Mouse (Mus musculus) lung, postnatal 25 days (tissue): ENCODE data around the gene Rarres2.

Source experiments
- DNase-seq: peaks from one replicate; pipeline ENCODE4 v3.0.0; 2022; ENCODE audit warnings: low spot score

Rarres2 gene

DNA sequence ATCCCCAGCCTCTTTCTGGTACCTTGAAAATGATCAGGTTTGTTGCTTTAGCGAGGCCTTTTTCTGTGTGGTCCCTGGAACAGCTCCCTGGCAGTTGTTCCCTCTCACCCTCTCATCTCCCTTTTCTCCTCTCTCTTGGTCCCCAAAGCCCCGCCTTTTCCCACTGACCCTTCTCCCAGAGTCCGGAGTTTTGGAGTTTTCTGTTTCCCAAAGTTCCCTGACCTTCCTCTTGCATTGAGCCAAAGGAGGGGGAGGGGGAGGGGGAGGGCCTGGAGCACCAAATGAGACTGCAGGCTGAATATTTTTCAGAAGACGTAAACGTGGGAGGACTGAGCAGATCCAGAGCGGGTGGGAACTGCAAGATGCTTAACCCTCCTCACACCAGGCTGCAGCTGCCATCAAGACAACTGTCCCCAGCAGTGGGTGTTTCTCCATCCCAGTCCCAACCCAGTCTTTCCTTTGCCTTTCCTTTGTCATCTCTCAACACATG is at the start of gene Rarres2:
Gene Rarres2, minus strand, starts transcription at position 218 of the 490 bp plus-strand sequence.
- DNase-seq: peak; percentile 64

DNA sequence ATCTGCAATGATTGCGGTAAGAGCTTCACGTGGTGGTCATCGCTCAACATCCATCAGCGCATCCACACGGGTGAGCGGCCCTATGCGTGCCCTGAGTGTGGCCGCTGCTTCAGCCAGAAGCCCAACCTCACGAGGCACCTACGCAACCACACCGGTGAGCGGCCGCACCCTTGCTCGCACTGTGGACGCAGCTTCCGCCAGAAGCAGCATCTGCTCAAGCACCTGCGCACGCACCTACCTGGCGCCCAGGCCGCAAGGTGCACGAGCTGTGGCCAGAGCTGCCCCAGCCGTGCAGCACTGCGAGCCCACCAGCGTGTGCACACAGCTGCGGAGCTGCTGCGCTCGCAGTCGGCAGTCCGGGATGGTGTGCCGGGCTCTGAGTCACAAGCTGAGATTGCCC is 47.4 kb upstream of the Rarres2 start:
- no peak for DNase-seq

- DNase-seq: no peak
Observed at GRCm38 (mm10) chr6:48614756-48615155, 42.2 kb upstream of the Rarres2 start.

GRCm38 (mm10) chr6:48613464-48613863 is 40.9 kb upstream of the Rarres2 start:
- no peak for DNase-seq

DNA sequence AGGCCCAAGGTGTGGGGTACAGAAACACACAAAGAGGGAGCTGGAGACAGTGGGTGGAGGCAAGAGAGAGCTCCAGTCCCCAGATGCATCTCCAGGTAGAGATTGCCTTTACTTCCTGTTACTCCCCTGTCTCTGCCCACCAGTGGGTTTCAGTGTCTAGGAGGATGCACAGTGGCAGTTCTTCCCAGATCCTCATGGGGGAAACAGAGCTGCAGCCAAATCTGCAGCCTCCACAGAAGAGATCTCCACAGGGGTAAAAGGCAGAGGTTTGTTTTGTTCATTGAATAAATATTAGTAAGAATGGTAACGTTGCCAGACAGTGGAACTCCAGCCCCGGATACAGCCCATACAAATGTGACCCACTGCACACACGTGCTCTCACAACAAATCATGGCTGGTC is 38.1 kb upstream of the Rarres2 start:
- DNase-seq: no peak

- DNase-seq: no peak
Observed at GRCm38 (mm10) chr6:48609512-48609911, 36.9 kb upstream of the Rarres2 start.

DNA sequence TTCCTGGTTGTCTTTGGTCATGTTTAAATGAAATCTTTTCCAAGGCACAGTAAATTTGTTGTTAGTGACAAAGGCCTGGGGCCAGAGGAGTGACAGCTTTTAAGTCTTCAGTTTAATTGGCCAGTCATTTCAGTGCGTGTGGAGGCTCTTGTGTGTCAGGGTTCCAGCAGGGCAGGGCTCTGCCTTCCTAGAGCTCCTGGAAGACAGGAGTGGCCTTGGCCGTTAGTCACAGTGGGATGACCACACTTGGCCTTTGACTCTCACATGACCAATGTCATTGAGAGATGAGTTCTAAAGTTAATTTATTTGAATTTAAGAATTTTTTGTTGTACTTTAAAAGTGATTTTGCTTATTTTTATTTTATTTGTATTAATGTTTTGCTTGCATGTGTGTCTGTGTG is 35.5 kb upstream of the Rarres2 start:
- DNase-seq: no peak

DNA sequence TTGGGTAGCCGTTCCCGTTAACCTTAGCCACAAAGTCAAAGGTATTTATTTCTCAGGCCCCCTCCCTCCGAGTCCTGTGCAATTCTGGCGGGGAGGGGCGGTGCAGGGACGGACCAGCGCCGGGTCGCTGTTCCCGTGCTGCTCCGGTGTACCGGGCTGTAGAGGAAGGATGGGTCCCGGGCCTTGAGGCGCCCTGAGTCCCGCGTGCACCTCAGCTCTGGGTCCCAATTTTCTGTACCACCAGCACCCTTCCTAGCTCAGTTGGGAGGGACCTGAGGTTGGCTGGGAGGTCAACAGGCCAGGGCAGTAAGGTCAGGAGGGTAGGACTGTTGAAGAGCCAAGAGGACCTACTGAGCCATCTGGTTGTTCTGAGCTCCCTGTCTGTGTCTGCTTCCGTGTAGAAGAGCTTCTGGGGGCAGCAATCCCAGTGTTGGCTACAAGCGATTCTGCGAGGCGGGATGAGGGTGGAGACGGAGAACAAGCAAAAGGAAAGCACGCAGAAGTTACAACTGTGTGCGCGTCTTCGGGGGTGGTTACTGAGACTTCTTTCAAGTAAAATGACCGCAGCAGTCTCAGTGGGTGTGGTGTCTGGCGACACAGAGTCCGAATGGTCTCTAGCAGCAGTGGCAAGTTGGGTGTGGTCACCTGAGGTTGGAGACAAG is 29.6 kb upstream of the Rarres2 start:
- peak; percentile 15 for DNase-seq

DNA sequence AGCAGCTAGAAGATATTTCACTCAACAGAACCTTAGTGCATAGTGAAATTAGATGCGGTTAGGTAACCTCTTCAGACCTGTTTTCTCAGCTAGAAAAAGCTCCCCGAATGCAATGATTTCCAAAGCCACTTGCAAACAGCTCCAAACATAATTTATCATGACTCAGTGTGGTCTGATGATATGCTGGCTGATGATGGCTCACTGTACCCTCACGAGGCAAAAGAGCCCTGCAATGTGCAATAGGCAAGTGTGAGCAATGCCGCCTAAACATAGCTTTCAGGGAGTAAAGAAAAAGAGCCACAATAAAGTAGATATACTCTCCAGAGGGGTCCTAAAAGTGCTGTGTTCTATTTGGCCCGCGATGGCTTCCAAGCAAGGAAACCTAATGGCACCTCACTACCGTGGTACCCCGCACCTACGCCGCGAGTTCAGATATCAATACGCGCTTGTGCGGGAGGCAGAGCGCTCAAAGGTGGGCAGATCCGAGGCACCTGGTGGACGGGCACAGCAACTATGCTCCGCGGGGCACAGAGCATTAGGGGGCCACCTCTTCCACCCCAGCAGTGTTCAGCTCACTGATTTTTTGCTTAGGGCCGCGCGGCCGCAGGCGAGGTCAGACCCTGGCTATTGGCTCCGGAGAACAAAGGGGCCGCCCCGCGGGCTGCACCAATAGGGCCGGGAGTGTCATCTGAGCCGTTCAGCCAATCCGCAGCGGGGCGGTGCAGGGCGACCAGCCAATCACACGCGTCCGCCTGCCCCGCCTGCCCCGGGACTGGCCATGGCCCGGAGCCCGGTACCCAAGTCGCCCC is 28.9 kb upstream of the Rarres2 start, which contains the start of gene Zfp775:
Gene Zfp775, plus strand, starts transcription at position 793 of the 809 bp plus-strand sequence.
- DNase-seq: peak; percentile 97

- DNase-seq: no peak
Observed at GRCm38 (mm10) chr6:48600594-48600993, 28.0 kb upstream of the Rarres2 start.

DNA sequence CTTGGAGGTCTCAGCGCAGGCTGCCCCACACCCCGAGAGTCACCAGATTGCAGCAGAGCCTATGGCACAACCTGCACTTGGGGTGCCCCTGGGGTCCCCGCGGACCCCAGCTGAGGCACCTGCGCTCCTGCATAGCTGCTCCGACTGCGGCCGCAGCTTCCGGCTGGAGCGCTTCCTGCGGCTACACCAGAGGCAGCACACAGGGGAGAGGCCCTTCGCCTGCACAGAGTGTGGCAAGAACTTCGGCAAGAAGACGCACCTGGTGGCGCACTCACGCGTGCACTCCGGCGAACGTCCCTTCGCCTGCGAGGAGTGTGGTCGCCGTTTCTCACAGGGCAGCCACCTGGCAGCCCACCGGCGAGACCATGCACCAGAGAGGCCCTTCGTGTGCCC is 24.6 kb upstream of the Rarres2 start:
- no peak for DNase-seq

- no peak for DNase-seq
Observed at GRCm38 (mm10) chr6:48596545-48597232, 24.1 kb upstream of the Rarres2 start.

DNA sequence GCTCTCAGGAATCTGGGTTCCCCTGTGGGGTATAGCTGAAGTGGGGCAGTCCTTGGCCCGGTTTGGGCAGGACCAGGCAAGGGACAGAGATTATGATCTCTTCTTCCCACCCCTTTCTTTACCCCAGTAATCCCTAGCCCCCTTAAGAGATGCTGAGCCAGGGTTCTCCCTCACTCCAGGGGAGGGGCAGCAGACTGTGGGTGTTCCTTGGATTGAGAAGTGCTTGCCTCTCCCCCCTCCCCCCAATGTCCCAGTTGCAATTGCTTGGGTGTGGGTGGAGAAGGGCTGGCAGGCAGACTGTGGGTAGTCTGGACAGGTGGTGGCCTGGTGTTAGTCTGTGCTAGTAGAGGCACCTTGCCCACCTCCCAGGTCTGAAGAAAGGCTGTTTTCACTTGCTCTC is 22.7 kb upstream of the Rarres2 start:
- DNase-seq: no peak

GRCm38 (mm10) chr6:48594043-48594738 is 21.6 kb upstream of the Rarres2 start:
- no peak for DNase-seq

- DNase-seq: peak; percentile 89
Observed at GRCm38 (mm10) chr6:48593158-48594042, 20.8 kb upstream of the Rarres2 start, which contains the start of the genes Repin1 and Gm44965. Gene Repin1 (plus strand): TSS chr6:48593883. Gene Gm44965 (plus strand): TSS chr6:48593941.

- no peak for DNase-seq
Observed at GRCm38 (mm10) chr6:48591871-48592270, 19.3 kb upstream of the Rarres2 start.

DNA sequence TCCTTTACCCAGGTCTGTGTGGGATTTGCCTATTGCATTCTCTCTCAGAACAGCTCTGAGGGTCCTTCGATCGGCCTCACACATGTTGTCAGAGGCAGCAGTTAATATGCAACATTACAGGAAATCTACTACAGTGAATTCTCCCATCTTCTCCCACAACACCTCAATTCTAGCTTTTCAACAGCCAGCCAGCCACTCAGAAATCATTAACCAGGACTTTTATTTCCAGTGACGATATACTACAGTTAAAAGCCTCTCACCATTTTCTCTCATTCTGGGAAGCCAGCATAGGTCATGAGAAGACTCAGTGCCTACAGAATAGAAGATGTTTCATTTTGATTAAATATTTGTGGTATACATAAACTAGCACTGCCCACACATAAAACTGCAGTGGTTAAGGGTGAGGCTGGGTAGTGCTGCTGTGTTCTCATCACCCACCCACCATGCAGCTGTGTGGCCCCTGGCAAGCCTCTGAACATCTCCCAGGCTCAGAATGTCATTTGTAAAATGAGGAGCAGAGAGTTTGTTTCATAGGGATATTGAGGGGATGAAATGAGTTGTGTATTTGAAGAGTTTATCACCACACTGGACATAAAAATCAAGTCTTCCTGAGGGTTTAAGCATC is 18.7 kb upstream of the Rarres2 start:
- no peak for DNase-seq

- DNase-seq: no peak
Observed at GRCm38 (mm10) chr6:48589194-48589750, 16.7 kb upstream of the Rarres2 start, which contains the start of gene Gm45021. Gene Gm45021 (plus strand): TSS chr6:48589610.

DNA sequence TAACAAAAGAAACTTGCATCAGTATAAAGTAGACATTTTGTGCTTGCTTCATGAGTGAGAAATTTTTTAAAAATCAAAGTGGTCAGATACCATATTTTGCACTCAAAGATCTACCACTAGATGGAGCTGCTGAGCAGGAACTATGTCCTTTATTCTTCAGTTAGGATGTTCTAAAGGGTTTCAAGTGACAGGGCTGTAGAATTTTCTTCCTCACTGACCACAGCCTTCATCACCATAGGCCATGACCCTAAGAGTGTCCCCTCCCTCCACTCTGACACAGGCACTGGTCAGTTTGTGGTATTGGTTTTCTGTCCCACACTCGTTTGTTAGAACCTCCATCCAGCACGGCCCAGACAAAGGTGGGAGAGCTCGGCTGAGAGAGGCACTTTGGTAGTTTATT is 9.4 kb upstream of the Rarres2 start:
- peak; percentile 48 for DNase-seq

DNA sequence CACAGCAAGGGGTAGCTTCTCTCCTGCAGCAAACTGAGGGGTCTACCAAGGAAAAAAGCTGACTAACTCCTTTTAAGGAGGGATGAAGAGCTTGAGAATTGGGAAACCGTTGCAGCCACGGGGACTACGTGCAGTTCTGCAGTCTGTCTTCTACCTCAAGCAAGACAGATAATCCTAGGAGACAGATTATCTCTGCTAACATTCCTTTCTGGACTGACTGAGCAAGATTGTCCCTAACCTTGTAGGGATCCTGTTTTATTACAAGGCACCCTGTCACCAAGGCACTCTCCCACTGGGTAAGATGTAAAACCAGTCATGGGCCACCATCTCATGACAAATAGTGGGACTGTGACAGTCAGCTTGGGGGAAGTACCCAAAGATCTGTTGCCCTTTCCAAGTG is 8.7 kb upstream of the Rarres2 start:
- DNase-seq: no peak
